Mouse (Mus musculus) spleen, postnatal 14 days (tissue): ENCODE measurements around the gene Hoxc5.
A peak's percentile ranks its signal among the peaks of the same experiment; 100 is the strongest.

ENCODE experiments used
- DNase-seq, 2 experiments: peaks; one replicate each; pipeline ENCODE4 v3.0.0; 2021 to 2022; ENCODE audit warnings: low spot score in 2 of 2

Hoxc5 gene

DNA sequence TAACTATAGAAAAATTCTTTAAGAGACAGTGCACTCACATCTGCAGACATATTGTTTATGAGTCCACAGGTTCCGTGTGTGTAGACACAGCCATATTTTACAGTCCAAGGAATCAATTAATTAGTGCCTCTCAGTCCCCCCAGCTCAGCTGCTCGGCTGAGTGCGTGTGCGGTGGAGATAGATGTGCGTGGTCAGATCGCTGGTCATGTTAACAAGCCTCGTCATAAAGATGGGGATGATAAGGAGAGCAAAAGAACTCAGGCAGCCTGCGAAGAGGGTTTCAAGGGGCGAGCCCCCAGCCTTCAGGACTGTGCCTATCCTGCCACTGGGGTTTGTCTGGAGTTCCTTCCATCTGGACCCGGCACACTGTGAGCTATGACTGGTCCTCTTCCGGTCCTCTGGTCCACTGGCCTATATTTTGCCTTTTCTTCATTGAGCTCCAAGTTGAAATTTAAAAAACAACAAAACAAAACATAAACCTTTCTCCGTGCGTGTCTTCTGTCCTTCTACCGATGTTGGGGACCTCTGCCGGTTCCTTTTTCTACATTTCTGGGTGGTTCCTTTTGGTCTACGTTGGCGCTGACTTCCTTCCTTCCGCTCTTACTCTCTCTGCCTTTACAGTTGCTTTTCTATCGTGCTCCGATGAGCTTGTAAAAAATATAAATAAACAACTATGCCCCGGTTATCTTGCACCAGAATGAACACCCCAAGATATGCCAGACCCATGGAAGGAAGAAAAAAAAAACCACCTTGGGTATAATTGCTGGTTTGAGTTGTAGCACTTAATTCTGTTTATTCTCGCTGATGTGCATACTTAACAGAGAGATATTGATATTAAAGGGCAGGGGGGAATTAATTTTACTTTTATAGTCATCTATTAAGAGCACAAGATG, 21.8 kb upstream of the Hoxc5 start:
- no peak for DNase-seq

DNA sequence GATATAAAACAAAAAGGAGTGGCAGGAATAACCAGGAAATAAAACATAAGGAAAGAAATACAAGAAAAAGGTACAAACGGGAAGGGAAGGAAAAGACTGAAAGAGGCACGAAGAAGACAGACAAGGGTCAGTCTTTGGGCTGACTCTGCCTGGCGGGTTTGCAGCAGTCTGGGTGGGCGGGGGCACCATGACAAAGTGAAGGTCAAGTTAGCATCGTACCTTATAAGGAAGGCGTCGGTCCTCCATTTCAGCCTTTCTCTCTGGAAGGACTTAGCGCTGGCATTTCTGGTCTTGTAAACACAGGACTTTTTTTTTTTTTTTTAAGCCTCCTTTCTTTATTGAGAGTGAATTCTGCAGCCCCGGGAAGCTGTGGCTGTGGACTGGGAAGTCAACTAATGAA, 20.0 kb upstream of the Hoxc5 start:
- no peak for DNase-seq

DNA sequence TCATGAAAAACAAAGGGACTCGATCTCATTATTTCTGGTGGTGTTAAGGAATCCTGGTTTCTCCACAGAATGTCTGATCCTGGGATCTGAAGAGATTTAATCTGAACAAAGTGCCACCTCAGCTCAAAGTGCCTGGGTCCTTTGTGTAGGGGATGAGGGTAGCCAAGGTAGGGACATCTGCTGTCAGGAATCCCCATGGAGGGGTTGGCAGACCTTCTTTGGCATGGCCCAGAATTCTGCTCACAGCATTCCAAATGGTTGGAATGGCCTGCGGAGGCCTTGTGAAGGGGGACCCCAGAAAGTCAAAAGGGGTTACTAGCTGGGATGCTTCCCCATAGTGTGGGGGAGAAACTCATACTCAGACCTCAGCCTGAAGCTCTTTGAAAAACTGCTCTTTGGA, 18.4 kb upstream of the Hoxc5 start:
- DNase-seq: no peak

DNA sequence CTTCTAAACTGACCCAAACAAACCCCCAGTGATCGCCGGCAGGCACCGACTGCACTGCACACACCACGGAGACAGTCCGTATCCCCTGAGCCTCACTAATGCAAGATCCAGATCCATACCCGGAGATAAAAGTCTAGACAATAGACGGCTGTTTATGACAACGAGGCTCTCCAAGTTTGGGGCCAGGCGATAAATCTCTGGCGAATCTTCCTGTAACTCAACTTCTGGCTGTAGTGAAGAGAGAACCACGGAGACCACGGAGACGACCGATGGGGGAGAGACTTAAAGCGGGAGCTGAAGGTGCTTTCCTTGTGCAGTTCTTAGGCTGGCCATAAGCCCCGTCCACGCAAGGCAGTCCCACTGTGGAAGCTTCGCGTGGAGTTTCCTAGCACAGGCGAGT, 17.5 kb upstream of the Hoxc5 start:
- no peak for DNase-seq

DNA sequence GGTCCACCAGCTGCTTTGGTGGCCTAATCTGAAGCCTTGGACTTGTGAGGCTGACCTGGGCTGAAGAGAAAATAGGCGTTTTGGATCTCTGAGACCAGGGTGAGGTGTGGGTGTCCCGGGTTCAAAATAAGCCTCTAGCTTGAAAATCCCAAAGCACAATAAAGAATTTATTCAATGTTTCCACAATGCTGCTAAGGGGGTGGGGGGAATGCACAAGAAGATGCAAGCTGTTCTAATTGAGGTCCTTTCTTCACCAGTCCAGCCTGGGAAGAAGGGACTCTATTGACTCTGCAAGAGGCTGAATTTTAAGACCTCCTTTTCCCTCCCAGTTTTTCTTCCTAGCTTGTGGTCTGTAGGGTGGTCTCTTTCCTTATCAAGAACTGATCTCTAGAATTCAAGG, 16.4 kb upstream of the Hoxc5 start:
- no peak for DNase-seq

DNA sequence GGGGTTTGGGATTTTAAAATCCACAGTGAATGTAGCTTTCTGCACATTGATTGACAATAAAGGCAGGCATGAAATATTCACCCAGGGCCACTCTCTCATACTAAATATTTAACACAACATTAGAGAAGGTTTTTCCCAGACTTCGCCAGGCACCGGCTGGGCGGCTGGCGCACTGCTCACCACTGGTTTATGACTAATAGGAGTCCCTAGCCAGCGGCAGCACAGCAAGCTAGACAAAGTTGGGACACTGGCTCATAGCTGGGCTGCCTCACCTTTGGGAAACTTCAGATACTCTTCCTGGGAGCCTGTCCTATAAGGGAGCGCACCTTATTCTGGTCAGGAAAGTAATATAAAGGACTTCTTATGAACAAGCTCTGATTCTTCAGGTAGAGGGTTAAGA, 13.7 kb upstream of the Hoxc5 start:
- no peak for DNase-seq

DNA sequence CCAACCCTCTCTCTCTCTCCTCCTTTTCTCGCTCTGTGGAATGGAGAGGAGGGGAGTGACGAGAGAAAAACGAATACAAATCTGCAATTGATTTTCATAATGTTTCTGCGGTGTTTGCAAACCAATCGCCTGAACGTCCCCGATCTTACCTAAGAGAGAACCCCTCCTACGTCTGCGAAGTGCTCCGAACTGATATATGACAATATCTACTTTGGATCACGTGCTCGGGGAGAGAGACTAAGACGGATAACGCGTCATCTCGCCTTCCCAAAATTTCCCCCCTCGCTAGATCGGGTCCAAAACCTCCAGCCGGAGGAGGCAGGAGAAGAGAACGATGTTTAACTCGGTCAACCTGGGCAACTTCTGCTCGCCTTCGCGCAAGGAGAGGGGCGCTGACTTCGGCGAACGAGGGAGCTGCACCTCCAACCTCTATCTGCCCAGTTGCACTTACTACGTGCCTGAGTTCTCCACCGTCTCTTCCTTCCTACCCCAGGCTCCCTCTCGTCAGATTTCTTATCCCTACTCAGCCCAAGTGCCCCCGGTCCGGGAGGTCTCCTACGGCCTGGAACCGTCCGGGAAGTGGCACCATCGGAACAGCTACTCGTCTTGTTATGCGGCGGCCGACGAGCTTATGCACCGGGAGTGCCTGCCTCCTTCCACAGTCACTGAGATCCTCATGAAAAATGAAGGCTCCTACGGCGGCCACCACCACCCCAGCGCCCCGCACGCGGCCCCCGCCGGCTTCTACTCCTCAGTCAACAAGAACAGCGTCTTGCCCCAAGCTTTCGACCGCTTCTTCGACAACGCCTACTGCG, 12.8 kb upstream of the Hoxc5 start, which contains the start of gene Hoxc11:
Gene Hoxc11, plus strand, starts transcription at position 236 of the 815 bp plus-strand sequence.
- DNase-seq: no peak

DNA sequence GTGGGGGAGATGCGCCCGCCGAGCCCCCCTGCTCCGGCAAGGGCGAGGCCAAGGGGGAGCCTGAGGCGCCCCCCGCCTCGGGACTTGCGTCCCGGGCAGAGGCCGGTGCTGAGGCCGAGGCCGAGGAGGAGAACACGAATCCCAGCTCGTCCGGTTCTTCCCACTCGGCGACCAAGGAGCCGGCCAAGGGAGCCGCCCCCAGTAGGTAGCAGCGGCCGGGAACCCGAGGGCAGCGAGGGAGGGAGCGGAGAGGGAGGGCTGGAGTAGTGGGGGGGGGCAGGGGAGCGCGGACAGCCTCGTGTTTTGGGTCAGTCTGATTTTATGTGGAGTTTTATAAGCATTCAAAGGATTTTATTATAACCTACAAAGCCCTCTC, 12.2 kb upstream of the Hoxc5 start:
- no peak for DNase-seq

DNA sequence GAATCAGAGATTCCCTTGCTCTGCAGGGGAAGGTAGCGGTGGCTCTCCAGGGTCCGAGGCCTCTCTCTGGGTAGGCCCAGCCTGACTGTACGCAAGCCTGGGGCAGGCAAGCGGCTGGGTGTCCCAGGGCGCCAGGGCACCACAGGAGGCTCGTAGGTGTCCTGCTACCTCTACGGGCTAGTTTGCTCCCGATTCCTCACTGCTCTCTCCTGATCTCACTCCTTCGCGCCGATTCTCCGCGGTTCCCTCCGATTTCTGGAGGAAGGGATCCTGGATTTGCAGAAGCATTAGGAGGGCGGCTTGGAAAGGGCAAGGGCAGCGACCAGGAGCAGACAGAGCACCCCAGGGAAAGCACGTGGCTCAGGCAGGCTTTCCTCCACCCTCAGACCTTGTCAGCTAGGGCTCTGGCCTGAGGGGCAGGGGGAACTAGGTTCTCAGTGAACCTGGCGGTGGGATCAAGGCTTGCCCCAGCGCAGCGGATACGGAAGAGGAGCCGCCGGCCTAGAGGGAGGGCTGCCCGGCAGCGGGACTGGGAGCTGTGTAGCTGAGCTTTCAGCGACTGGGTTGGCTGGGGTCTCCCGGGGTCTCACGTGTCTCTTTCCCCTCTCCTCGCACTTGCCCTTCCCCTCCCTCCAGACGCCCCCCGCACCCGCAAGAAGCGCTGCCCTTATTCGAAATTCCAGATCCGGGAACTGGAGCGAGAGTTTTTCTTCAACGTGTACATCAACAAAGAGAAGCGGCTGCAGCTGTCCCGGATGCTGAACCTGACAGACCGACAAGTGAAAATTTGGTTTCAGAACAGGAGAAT, 11.2 kb upstream of the Hoxc5 start:
- DNase-seq: no peak

DNA sequence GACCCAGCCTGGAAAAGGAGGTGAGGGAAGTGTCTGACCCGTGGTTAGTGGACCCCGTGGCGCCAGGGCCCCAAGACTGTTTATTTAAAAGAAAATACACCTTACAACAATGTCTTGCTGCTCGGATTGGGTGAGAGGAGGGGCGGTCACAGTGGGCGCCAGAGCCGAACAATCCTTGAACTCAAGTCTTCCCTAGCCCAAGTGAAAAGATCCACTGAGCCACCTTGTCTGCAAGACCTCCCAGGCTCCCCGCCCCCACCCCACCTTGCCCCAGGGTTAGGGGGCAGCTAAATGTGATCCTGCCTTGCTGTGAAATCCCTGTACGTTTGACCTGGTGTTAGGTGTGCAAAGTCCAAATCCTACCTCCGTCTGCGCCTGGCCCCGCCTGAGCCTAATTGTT, 10.3 kb upstream of the Hoxc5 start:
- no peak for DNase-seq

DNA sequence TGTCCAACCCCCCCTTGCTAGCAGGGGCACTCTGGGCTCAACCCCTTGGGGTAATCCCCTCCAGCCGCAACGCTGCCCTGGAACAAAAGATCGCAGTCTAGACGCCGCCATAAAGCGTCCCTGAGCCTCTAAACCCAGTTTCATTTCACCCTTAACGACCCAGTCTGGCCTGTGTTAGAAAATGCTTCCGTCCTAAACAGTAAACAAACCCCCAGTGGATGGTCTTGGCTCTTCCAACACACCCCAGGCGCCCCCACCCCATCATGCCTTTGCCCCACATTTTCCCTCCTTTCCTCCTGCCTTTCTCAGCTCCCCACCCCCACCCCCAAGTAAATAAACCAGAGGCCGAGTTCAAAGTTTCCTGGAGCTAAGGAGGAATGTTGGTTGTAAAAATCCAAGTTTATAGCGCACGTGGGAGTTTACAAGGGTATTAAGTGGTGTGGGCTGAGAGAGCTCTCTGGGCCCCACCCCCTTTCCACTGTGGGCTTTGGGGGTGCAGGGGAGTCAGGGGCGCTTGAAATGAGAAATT, 7.5 kb upstream of the Hoxc5 start:
- DNase-seq: no peak

DNA sequence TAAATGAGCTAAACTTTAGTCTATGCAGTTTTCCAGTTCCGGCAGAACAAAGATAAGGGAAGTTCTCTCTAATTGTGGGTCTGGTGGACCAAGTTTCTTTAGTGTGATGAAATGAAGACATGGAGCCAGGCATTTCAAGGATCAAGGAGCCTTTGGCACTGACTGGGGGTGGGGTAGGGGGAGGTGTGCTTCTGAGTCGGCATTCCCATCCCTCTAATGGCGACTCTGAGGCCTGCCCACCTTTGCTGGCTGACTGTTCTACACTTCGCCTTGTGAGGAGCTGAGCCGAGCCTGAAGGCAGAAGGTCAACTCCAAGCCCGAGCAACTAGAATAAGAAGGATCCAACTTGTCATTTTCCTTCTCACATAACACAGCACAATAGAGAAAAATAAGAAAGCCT, 5.5 kb upstream of the Hoxc5 start:
- DNase-seq: no peak

DNA sequence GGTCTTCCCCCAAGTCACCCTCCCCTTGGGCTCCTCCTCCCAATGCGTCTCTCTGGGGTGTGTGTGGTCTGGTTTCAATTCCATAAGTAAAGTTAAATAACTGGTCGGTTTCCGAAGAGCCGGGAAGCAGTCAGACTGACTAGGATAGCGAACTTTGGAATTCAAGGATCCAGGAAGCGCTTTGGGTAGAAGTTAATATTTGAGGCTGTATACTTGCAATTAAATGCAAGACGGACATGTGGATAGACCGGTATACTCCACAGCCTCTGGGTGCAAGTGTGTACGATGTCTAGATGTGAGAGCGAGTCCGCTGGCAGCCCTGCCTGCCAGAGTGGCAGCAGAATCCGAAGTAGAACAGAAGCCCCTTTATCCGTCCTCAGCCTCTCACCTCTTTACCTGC, 4.8 kb upstream of the Hoxc5 start:
- DNase-seq: no peak

DNA sequence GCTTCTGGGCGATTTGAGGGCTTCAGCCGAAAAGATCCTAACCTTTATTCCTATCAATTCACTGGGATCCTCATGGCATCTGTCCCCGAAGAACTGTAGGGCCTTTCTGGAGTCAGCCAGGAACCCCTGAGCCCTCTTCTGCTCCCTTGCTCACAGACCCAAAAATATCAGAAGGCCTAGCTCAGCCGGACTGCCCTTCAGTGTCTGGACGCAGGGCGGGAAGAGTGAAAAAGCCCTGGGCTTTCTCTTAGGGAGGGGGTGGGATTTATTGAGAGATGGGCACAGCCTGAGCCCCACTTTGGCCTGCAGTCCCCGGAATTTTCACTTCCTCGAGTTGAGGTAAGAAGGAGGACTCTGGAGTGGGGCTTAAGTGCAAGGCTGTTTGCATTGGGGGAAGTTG, 4.0 kb upstream of the Hoxc5 start:
- no peak for DNase-seq

DNA sequence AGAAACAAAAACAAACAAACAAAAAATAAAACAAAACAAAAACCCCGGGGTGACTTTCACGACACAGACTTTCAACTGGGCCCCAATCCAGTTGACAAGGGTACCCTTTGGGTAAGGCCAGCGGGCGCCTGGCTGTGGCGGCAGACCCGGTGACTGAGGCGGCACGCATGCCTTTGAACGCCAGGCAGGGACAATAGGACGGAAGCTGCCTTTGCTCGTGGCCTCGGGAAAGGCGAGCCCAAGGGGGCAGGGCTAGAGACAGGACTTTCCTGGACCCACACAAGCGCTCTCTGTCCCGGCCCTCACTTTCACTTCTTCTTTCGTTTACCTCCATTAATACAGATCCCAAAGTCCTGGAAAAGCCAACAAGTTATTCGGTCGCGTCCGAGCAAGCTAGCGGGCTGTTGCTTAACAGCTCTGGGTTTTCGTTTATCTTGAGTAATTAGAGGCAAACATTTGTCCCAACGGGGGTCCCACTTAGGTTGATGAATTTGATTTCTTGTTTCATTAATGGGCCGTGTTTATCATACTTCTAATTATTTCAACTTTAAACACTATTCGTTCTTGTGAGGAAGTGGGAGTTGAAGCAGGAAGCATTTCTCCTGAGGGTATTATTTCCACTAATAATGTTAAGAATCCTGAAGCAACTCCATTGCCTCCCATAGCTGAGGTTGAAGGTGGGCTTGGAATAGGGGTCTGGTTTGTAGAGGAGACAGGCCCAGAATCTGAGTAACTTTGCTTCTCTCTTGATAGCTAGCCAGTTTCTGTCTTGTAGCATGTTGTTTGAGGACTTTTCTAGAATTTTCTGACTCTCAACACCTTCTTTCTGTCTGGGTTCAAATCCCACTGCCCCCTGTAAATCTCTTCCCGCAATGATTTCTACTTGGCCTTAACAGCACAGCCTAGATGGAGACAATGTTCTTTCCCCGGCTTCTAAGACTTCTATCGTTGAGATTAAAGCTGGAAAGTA, 3.3 kb upstream of the Hoxc5 start:
- DNase-seq: no peak

DNA sequence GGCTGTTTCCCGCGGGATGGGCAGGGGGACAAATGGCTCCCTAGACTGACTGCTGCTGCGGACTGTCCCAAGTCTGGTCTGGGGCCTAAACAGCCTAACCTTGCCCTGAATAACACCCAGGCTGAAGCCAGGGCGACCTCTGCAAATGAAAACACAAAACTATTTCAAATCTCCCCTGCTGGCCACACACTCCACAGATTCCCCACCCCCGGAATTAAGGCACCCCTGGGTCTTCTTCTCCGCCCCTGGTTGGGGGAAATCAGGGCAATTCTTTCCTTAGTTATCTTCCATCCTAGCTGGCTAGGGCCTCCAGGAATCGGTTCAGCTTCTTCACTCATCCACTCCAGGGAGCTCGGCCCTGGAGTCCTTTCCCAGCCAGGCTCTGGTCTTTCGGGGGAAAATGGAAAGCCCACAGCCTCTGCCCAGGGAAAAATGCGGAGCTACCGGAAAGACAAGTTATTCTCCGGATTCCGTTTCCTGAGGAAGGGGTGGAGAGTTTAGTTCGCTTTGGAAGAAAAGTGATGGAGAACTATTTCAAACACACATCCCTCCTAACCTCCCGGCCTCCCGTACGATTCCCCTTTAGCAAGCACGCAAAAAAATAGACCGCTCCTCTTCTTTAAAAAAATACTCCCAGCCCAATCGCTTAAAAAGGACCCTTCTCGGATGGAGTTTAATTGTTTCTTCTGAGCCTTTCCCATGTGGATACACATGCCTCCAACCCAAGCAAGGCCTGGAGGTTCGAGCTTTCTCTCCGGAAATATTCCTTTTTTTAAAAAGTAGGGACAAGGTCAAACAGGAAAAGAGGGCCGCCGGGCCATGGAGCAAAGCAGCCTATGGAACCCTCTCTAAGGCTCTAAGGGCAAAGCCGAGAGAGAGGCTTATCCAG, 2.0 kb upstream of the Hoxc5 start:
- no peak for DNase-seq

DNA sequence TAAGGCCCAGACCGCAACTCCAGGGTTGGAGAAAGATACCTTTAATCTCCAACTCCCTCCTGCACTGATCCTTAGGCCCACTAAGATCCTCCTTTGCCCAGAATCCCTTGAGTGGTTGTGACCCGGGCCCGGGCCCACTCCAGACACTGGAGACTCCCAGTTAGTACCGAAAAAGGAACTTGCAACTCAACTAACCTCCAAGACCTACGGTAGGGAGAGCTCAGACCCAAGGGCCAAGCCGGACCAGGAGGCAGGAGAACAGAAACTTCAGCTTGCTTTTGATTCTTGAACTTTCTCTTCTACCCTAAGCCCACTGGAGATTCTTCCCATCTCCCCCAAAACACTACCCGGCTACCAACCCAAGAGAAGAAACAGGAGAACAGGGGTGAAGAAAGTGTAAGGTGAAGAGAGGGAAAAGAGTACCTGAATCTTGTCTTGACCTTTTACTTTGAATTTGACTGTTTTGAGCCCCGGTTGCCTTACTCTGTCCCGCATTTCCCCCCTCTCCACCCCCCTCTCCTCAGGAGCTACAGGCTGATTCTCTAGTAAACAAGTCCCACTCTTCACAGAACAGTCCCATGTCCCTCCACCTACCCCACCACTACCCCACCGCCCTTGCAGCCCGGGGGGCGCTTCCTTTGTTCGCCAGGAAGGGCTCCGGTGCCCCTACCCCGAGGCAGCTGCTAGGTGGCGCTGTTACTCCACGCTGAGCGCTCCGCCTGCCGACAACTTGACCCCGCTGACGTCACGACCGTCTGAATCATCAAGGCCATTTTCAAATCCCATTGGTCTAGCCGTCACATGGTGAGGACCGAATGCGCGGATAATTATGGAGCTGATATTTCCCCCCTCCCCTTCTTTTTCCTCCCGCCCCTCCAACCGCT, 1.1 kb upstream of the Hoxc5 start:
- DNase-seq: peak in 1 of 2 experiments; percentile 44

DNA sequence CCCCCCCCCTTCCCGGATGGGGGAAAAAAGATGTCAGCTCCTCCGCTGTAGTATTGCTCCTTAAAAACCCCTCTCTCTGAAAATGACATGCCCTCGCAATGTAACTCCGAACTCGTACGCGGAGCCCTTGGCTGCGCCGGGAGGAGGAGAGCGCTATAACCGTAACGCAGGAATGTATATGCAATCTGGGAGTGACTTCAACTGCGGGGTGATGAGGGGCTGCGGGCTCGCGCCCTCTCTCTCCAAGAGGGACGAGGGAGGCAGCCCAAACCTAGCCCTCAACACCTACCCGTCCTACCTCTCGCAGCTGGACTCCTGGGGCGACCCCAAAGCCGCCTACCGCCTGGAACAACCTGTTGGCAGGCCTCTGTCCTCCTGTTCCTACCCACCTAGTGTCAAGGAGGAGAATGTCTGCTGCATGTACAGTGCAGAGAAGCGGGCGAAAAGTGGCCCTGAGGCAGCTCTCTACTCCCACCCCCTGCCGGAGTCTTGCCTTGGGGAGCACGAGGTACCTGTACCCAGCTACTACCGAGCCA, 399 bp upstream of the Hoxc5 start, which contains the start of gene Hoxc10:
Gene Hoxc10, plus strand, starts transcription at position 21 of the 536 bp plus-strand sequence.
- DNase-seq: no peak
